28 mouse cellular contexts compared by ENCODE assay signal in genomic region chr7:123006251-123006650, GRCm38 (mm10). TPM values are rescaled to one million over a fixed set of nuclear protein-coding genes. Genes with fewer than 3 reads are reported as not detected.
DNase-seq lines count a peak whose midpoint lies in the region; ATAC-seq and TF ChIP-seq lines count a peak whose summit lies in the region.
"Had no signal": no experiment of that assay in that cellular context is flagged by ENCODE, and none has a peak within 500 bp of the region (broad histone marks: within the 10 kb centered on the region; RNA-seq: fewer than 3 reads in every experiment).

No protein-coding gene starts in this region.

- no peak overlapping the region for H3K4me3 ChIP-seq in lung, embryonic 14.5 days (ENCODE audit: low read depth, low read length)
- H3K4me3 ChIP-seq in lung, postnatal 0 days (ENCODE audit: low read depth, low read length): no peak overlapping the region
- no peak overlapping the region for H3K4me3 ChIP-seq in midbrain, postnatal 0 days (ENCODE audit: low read depth, low read length)
- H3K4me3 ChIP-seq: embryonic facial prominence, embryonic 10.5 days; embryonic facial prominence, embryonic 13.5 days; erythroblast, embryonic 14.5 days; forebrain, embryonic 12.5 days; forebrain, embryonic 15.5 days; heart, adult 2 months; heart, embryonic 10.5 days; heart, embryonic 13.5 days; hindbrain, embryonic 13.5 days; intestine, embryonic 15.5 days had no signal

- no peaks in the 10 kb centered on the region for H3K9me3 ChIP-seq in lung, embryonic 14.5 days (ENCODE audit: low read depth, low read length)
- no peaks in the 10 kb centered on the region for H3K9me3 ChIP-seq in lung, postnatal 0 days (ENCODE audit: low read length)
- H3K9me3 ChIP-seq in midbrain, postnatal 0 days (ENCODE audit: low read length): no peaks in the 10 kb centered on the region
- H3K9me3 ChIP-seq: embryonic facial prominence, embryonic 10.5 days; embryonic facial prominence, embryonic 13.5 days; forebrain, embryonic 12.5 days; forebrain, embryonic 15.5 days; G1E; heart, embryonic 10.5 days; heart, embryonic 13.5 days; hindbrain, embryonic 13.5 days; intestine, embryonic 15.5 days had no signal

- no peak overlapping the region for H3K9ac ChIP-seq in lung, embryonic 14.5 days
- H3K9ac ChIP-seq in lung, postnatal 0 days (replicated peaks; ENCODE audit: low read depth): no peak overlapping the region
- H3K9ac ChIP-seq in midbrain, postnatal 0 days (replicated peaks; ENCODE audit: low read length, poor library complexity, severe bottlenecking): no peak overlapping the region
- H3K9ac ChIP-seq: embryonic facial prominence, embryonic 13.5 days; forebrain, embryonic 12.5 days; forebrain, embryonic 15.5 days; heart, embryonic 13.5 days; hindbrain, embryonic 13.5 days; intestine, embryonic 15.5 days had no signal

- TF ChIP-seq EP300 in lung, postnatal 0 days (IDR thresholded peaks at IDR 0.05): no peak

- intact Hi-C loops in heart, postnatal 36 days (cut with DNase I): no loop called here

- no peaks in the 10 kb centered on the region for H3K4me1 ChIP-seq in lung, embryonic 14.5 days (ENCODE audit: insufficient read depth)
- no peaks in the 10 kb centered on the region for H3K4me1 ChIP-seq in lung, postnatal 0 days (ENCODE audit: insufficient read depth, low read depth, low read length)
- H3K4me1 ChIP-seq in midbrain, postnatal 0 days (ENCODE audit: insufficient read depth, low read length): no peaks in the 10 kb centered on the region
- H3K4me1 ChIP-seq: embryonic facial prominence, embryonic 10.5 days; embryonic facial prominence, embryonic 13.5 days; forebrain, embryonic 12.5 days; intestine, embryonic 15.5 days had no signal

- 70% methylated on average over 2 of the region's 2 CpGs for WGBS in lung, embryonic 14.5 days
- 54% methylated on average over 2 of the region's 2 CpGs for WGBS in lung, postnatal 0 days
- 64% methylated on average over 2 of the region's 2 CpGs for WGBS in midbrain, postnatal 0 days

- no peak overlapping the region for H3K27ac ChIP-seq in lung, embryonic 14.5 days (ENCODE audit: low read depth)
- no peak overlapping the region for H3K27ac ChIP-seq in lung, postnatal 0 days (ENCODE audit: low read length)
- no peak overlapping the region for H3K27ac ChIP-seq in midbrain, postnatal 0 days (ENCODE audit: low read depth, low read length)
- H3K27ac ChIP-seq: embryonic facial prominence, embryonic 10.5 days; embryonic facial prominence, embryonic 13.5 days; forebrain, embryonic 12.5 days; forebrain, embryonic 15.5 days; heart, adult 2 months; heart, embryonic 10.5 days; heart, embryonic 13.5 days; hindbrain, embryonic 13.5 days; intestine, embryonic 15.5 days had no signal

- ATAC-seq in lung, embryonic 14.5 days (ENCODE audit: insufficient read depth): no peak
- no peak for ATAC-seq in lung, postnatal 0 days
- no peak for ATAC-seq in midbrain, postnatal 0 days (ENCODE audit: low FRiP score)
- ATAC-seq: forebrain, embryonic 15.5 days; hindbrain, embryonic 16.5 days; intestine, embryonic 15.5 days had no signal

- TF ChIP-seq CTCF in lung, embryonic 14.5 days (IDR thresholded peaks at IDR 0.05; ENCODE audit: low read depth): 0 out of 2 replicates have a peak, but pooled peaks have one; percentile 6
- TF ChIP-seq CTCF in lung, postnatal 0 days (IDR thresholded peaks at IDR 0.05): no peak
- no peak for TF ChIP-seq CTCF in midbrain, postnatal 0 days (IDR thresholded peaks at IDR 0.05)

- peak; percentile 33 for DNase-seq in adrenal gland, adult 2 months
- DNase-seq in adrenal gland, postnatal 10 days: no peak
- peak; percentile 67 for DNase-seq in heart, adult 11 months
- no peak for DNase-seq in heart, postnatal 36 days
- no peak for DNase-seq in lung, embryonic 14.5 days
- no peak for DNase-seq in lung, postnatal 0 days (ENCODE audit: low spot score)
- DNase-seq in midbrain, postnatal 0 days (ENCODE audit: low spot score): no peak
- DNase-seq: B cell, adult 2 months; cerebellum, adult 11-12 months; cerebellum, adult 8-10 months; cerebellum, postnatal 10 days; cerebellum, postnatal 36 days; embryo, embryonic 11 days; gastrocnemius, postnatal 25 days; heart, adult 2 months; heart, postnatal 14 days had no signal

- H3K27me3 ChIP-seq in lung, embryonic 14.5 days (ENCODE audit: insufficient read depth, low read length): no peaks in the 10 kb centered on the region
- H3K27me3 ChIP-seq in lung, postnatal 0 days (replicated peaks; ENCODE audit: insufficient read depth, low read length): no peaks in the 10 kb centered on the region
- H3K27me3 ChIP-seq in midbrain, postnatal 0 days (ENCODE audit: insufficient read depth, low read length): no peaks in the 10 kb centered on the region
- H3K27me3 ChIP-seq: CH12.LX; embryonic facial prominence, embryonic 13.5 days; forebrain, embryonic 12.5 days; forebrain, embryonic 15.5 days; heart, embryonic 13.5 days; hindbrain, embryonic 13.5 days; intestine, embryonic 15.5 days had no signal

- H3K36me3 ChIP-seq in lung, embryonic 14.5 days (ENCODE audit: insufficient read depth): peaks cover 39% of the 10 kb centered on the region
- H3K36me3 ChIP-seq in lung, postnatal 0 days (ENCODE audit: insufficient read depth, low read length): peaks cover 16% of the 10 kb centered on the region; the same call in 1 of the 2 replicates
- H3K36me3 ChIP-seq in midbrain, postnatal 0 days (ENCODE audit: insufficient read depth, low read length): peaks cover 21% of the 10 kb centered on the region

- no peak overlapping the region for H3K4me2 ChIP-seq in lung, embryonic 14.5 days
- H3K4me2 ChIP-seq in lung, postnatal 0 days (replicated peaks; ENCODE audit: low read depth, low read length): no peak overlapping the region
- no peak overlapping the region for H3K4me2 ChIP-seq in midbrain, postnatal 0 days (ENCODE audit: low read depth, low read length, poor library complexity, severe bottlenecking)
- H3K4me2 ChIP-seq: embryonic facial prominence, embryonic 13.5 days; forebrain, embryonic 12.5 days; forebrain, embryonic 15.5 days; heart, embryonic 13.5 days; hindbrain, embryonic 13.5 days; intestine, embryonic 15.5 days had no signal

RNA-seq across cellular contexts. Expression of gene Rbbp6, which starts 40.8 kb away (rescaled TPM):
- 10 to 100 TPM; 43.8 to 82.9 TPM for total RNA-seq in adrenal gland, adult 2 months (2021)
- polyA plus RNA-seq in adrenal gland, adult 2 months (2012; rRNA removed): 5.5 and 8.0 TPM in 2 replicates
- total RNA-seq in adrenal gland, postnatal 10 days (2021): 10 to 100 TPM; 49.0 to 64.5 TPM
- 10 to 100 TPM; 22.1 to 33.0 TPM for total RNA-seq in heart, postnatal 36 days (2021)
- 33.2 and 34.0 TPM in 2 replicates for polyA plus RNA-seq in lung, embryonic 14.5 days (2014; fragmentation: Nextera tagmentation; extraction: Ambion mirVana)
- 18.3 and 19.6 TPM in 2 replicates for polyA plus RNA-seq in lung, postnatal 0 days (2015; fragmentation: Nextera tagmentation; extraction: Ambion mirVana)
- 33.7 and 42.9 TPM in 2 replicates for total RNA-seq in midbrain, postnatal 0 days (2014; rRNA removed)
- 17.3 and 22.9 TPM in 2 replicates for polyA plus RNA-seq in midbrain, postnatal 0 days (2015; fragmentation: Nextera tagmentation; extraction: Ambion mirVana)

Comparison
In these comparisons a context has a peak if more than half of its experiments do, and no peak if none do; other contexts are left out.
1. DNase-seq: peak in adrenal gland, adult 2 months (single experiment) and heart, adult 11 months (single experiment); none in adrenal gland, postnatal 10 days (single experiment), heart, postnatal 36 days (0 of 2), lung, embryonic 14.5 days (single experiment), lung, postnatal 0 days (single experiment) and midbrain, postnatal 0 days (single experiment).